Mouse (Mus musculus) spleen, adult 2 months (tissue): ENCODE results near the gene Arsb.

Source experiments
- CTCF ChIP-seq: fragments of 200-500 bp; IDR thresholded peaks from 2 replicates; pipeline ENCODE4 v1.5.1; 2011; ENCODE audit warnings: mild to moderate bottlenecking, inconsistent platforms; ENCODE audit not compliant: insufficient read depth, insufficient read length, insufficient replicate concordance; ENCODE audit errors: extremely low read depth
- POLR2A ChIP-seq: fragments of 200-500 bp; IDR thresholded peaks from 2 replicates; pipeline ENCODE4 v1.6.1; 2011; ENCODE audit warnings: low read depth, low read length, inconsistent platforms

DNA sequence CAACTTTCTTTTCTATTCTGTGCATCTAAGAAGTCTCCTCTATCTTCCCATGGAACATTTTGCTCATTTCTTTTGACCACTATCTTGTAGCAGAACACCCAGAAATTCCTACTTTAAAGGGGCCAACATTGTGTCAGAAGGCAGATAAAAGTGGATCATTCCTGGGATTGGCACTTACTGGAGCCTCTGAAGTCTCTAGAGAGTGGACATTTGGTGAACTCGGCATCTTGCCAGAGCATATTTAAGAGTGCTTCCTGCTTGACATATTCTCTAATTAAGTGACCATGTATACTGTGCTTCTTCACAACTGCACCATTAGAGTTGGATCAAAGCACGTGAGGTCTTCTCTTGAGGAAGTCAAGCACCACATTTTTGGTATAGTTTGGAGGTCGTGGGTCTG lies 201.0 kb downstream of the Arsb start:
- TF ChIP-seq CTCF (no peak), POLR2A (no peak)
